Mouse (Mus musculus) cortical plate, adult 2 months (tissue): ENCODE results near the gene Map7d1. TPM values are rescaled to one million over a fixed set of nuclear protein-coding genes. Genes with fewer than 3 reads are reported as not detected.

Experiments used
- H3K27ac ChIP-seq: fragments of 200-500 bp; 2 replicates; pipeline ENCODE4 v1.5.1; 2012; ENCODE audit warnings: low read length, control low read depth, inconsistent platforms; ENCODE audit not compliant: insufficient read depth
- H3K4me1 ChIP-seq: fragments of 200-500 bp; 2 replicates; pipeline ENCODE4 v1.6.1; 2011; ENCODE audit warnings: low read length; ENCODE audit not compliant: control insufficient read depth, insufficient read depth
- H3K4me3 ChIP-seq: fragments of 200-500 bp; 2 replicates; pipeline ENCODE4 v1.5.1; 2011; ENCODE audit warnings: mild to moderate bottlenecking, low read length, control low read depth; ENCODE audit not compliant: insufficient read depth
- CTCF ChIP-seq: fragments of 200-500 bp; IDR thresholded peaks from 2 replicates; pipeline ENCODE4 v1.5.1; 2011; ENCODE audit warnings: mild to moderate bottlenecking, control low read depth, low read length; ENCODE audit not compliant: insufficient read depth; ENCODE audit errors: extremely low read depth
- POLR2A ChIP-seq: fragments of 200-500 bp; IDR thresholded peaks from 2 replicates; pipeline ENCODE4 v1.6.1; 2011; ENCODE audit warnings: mild to moderate bottlenecking, low read length, control low read depth; ENCODE audit not compliant: insufficient read depth; ENCODE audit errors: extremely low read depth
- polyA plus RNA-seq: library from polyadenylated mRNA; depleted of rRNA; stranded (reverse); fragments of >200 nt; gene quantifications from 2 replicates; pipeline ENCODE4 v1.2.3, GENCODE M21; 2012; rRNA removed

Map7d1 gene
- polyA plus RNA-seq: 206 and 215 TPM in 2 replicates

- Histone ChIP-seq H3K27ac (peak within 1 kb of the TSS; percentile 100), H3K4me1 (peaks cover 19% of the 10 kb centered on the region), H3K4me3 (peak within 1 kb of the TSS; percentile 98)
- no peak for TF ChIP-seq CTCF
- TF ChIP-seq POLR2A: peak; percentile 91
Measured at GRCm38 (mm10) chr4:126256131-126256791, at the start of gene Map7d1. Gene Map7d1 (minus strand): TSS chr4:126256343.

GRCm38 (mm10) chr4:126305428-126305827, 49.3 kb upstream of the Map7d1 start:
- Histone ChIP-seq H3K4me1 (no peaks in the 10 kb centered on the region), H3K27ac (no peak overlapping the region), H3K4me3 (no peak overlapping the region)
- TF ChIP-seq POLR2A: no peak
- TF ChIP-seq CTCF: no peak

- Histone ChIP-seq H3K4me3 (no peak overlapping the region), H3K4me1 (no peaks in the 10 kb centered on the region), H3K27ac (no peak overlapping the region)
- TF ChIP-seq CTCF: peak; percentile 22; the same call in 1 of the 2 replicates
- no peak for TF ChIP-seq POLR2A
Measured at GRCm38 (mm10) chr4:126303877-126304276, 47.7 kb upstream of the Map7d1 start.

GRCm38 (mm10) chr4:126301584-126302309, 45.6 kb upstream of the Map7d1 start:
- no peak overlapping the region for H3K27ac ChIP-seq
- H3K4me1 ChIP-seq: no peaks in the 10 kb centered on the region
- TF ChIP-seq POLR2A (no peak), CTCF (no peak)
- no peak overlapping the region for H3K4me3 ChIP-seq

GRCm38 (mm10) chr4:126300916-126301583, 44.9 kb upstream of the Map7d1 start:
- Histone ChIP-seq H3K27ac (no peak overlapping the region), H3K4me1 (no peaks in the 10 kb centered on the region), H3K4me3 (no peak overlapping the region)
- TF ChIP-seq CTCF: no peak
- TF ChIP-seq POLR2A: no peak

GRCm38 (mm10) chr4:126296617-126297101, 40.5 kb upstream of the Map7d1 start:
- Histone ChIP-seq H3K4me1 (no peaks in the 10 kb centered on the region), H3K27ac (no peak overlapping the region)

GRCm38 (mm10) chr4:126295937-126296336, 39.8 kb upstream of the Map7d1 start:
- no peaks in the 10 kb centered on the region for H3K4me1 ChIP-seq
- no peak overlapping the region for H3K27ac ChIP-seq
- TF ChIP-seq CTCF (no peak), POLR2A (no peak)
- H3K4me3 ChIP-seq: no peak overlapping the region

More at GRCm38 (mm10) chr4:126296617-126297101, 40.5 kb upstream of the Map7d1 start:
- TF ChIP-seq CTCF (no peak), POLR2A (no peak)
- peak overlapping the region; percentile 14 for H3K4me3 ChIP-seq

GRCm38 (mm10) chr4:126295152-126295551, 39.0 kb upstream of the Map7d1 start:
- Histone ChIP-seq H3K4me3 (no peak overlapping the region), H3K27ac (no peak overlapping the region), H3K4me1 (no peaks in the 10 kb centered on the region)
- TF ChIP-seq CTCF (no peak), POLR2A (no peak)

- no peak for TF ChIP-seq POLR2A
- TF ChIP-seq CTCF: no peak
- no peak overlapping the region for H3K27ac ChIP-seq
- H3K4me3 ChIP-seq: no peak overlapping the region
- no peaks in the 10 kb centered on the region for H3K4me1 ChIP-seq
Measured at GRCm38 (mm10) chr4:126291196-126291595, 35.1 kb upstream of the Map7d1 start.
